ENCODE assay signal across 8 mouse cellular contexts in genomic region chr2:93032049-93032448, GRCm38 (mm10). TPM values are rescaled to one million over a fixed set of nuclear protein-coding genes. Genes with fewer than 3 reads are reported as not detected.
DNase-seq lines count a peak whose midpoint lies in the region; ATAC-seq and TF ChIP-seq lines count a peak whose summit lies in the region.
"Had no signal": no experiment of that assay in that cellular context is flagged by ENCODE, and none has a peak within 500 bp of the region (broad histone marks: within the 10 kb centered on the region; RNA-seq: fewer than 3 reads in every experiment).

No protein-coding gene starts in this region.

- intact Hi-C loops in gastrocnemius, adult 2 months (cut with DNase I) = no loop called here

- H3K27ac ChIP-seq in lung, embryonic 16.5 days (ENCODE audit: low read length) = peak overlapping the region; percentile 66
- H3K27ac ChIP-seq in brown adipose tissue, adult 24 weeks (replicated peaks; ENCODE audit: low read depth, low read length) = peak overlapping the region; percentile 76
- peak overlapping the region; percentile 84 for H3K27ac ChIP-seq in gastrocnemius, adult 2 months
- peak overlapping the region; percentile 44; the same call in 1 of the 2 replicates for H3K27ac ChIP-seq in kidney, postnatal 0 days

- peak; percentile 20; the same call in 1 of the 2 replicates for TF ChIP-seq CTCF in gastrocnemius, adult 2 months (IDR thresholded peaks at IDR 0.05)
- no peak for TF ChIP-seq CTCF in kidney, postnatal 0 days (IDR thresholded peaks at IDR 0.05; ENCODE audit: low read depth)

- no peaks in the 10 kb centered on the region for H3K9me3 ChIP-seq in lung, embryonic 16.5 days (ENCODE audit: control insufficient read depth, low read length)
- H3K9me3 ChIP-seq in kidney, postnatal 0 days (replicated peaks; ENCODE audit: low read length) = no peaks in the 10 kb centered on the region
- H3K9me3 ChIP-seq: stomach, embryonic 15.5 days had no signal

- no peak overlapping the region; the same call in 1 of the 2 replicates for H3K9ac ChIP-seq in lung, embryonic 16.5 days (ENCODE audit: low read length)
- no peak overlapping the region for H3K9ac ChIP-seq in kidney, postnatal 0 days (ENCODE audit: low read depth, low read length)
- H3K9ac ChIP-seq: stomach, embryonic 15.5 days had no signal

- no peaks in the 10 kb centered on the region for H3K36me3 ChIP-seq in lung, embryonic 16.5 days (ENCODE audit: control insufficient read depth, insufficient read depth, low read length)
- H3K36me3 ChIP-seq in kidney, postnatal 0 days (ENCODE audit: insufficient read depth, low read length) = no peaks in the 10 kb centered on the region
- H3K36me3 ChIP-seq: stomach, embryonic 15.5 days had no signal

- no peak overlapping the region for H3K4me2 ChIP-seq in lung, embryonic 16.5 days (ENCODE audit: low read depth, low read length)
- no peak overlapping the region for H3K4me2 ChIP-seq in kidney, postnatal 0 days (ENCODE audit: low read length)
- H3K4me2 ChIP-seq: stomach, embryonic 15.5 days had no signal

- no peak overlapping the region for H3K4me3 ChIP-seq in lung, embryonic 16.5 days (ENCODE audit: low read length)
- no peak overlapping the region for H3K4me3 ChIP-seq in brown adipose tissue, adult 24 weeks (ENCODE audit: insufficient read depth, low read depth, low read length)
- H3K4me3 ChIP-seq in gastrocnemius, adult 2 months = no peak overlapping the region
- H3K4me3 ChIP-seq in kidney, postnatal 0 days (replicated peaks; ENCODE audit: low read depth, low read length) = no peak overlapping the region
- H3K4me3 ChIP-seq: stomach, embryonic 15.5 days had no signal

- H3K4me1 ChIP-seq in lung, embryonic 16.5 days (replicated peaks; ENCODE audit: control insufficient read depth, insufficient read depth, low read length) = peaks cover 64% of the 10 kb centered on the region
- peaks cover 33% of the 10 kb centered on the region for H3K4me1 ChIP-seq in brown adipose tissue, adult 24 weeks (ENCODE audit: control insufficient read depth, insufficient read depth, insufficient read length, low read length)
- peaks cover 29% of the 10 kb centered on the region for H3K4me1 ChIP-seq in kidney, postnatal 0 days (replicated peaks; ENCODE audit: insufficient read depth, low read length)

- no peak for ATAC-seq in lung, embryonic 16.5 days (ENCODE audit: low read depth)
- no peak for ATAC-seq in kidney, postnatal 0 days (replicated peaks; ENCODE audit: low FRiP score, low read depth)

- H3K27me3 ChIP-seq in lung, embryonic 16.5 days (ENCODE audit: control insufficient read depth, insufficient read depth, low read depth, low read length) = no peaks in the 10 kb centered on the region
- H3K27me3 ChIP-seq in kidney, postnatal 0 days (ENCODE audit: insufficient read depth, low read length) = no peaks in the 10 kb centered on the region
- H3K27me3 ChIP-seq: stomach, embryonic 15.5 days had no signal

- no peak for DNase-seq in lung, postnatal 14 days
- peak; percentile 67 for DNase-seq in gastrocnemius, adult 2 months
- DNase-seq in kidney, postnatal 0 days (ENCODE audit: low spot score) = no peak
- no peak for DNase-seq in thymus, postnatal 36 days
- DNase-seq in liver = no peak

- 64% methylated on average over 8 of the region's 8 CpGs for WGBS in lung, embryonic 16.5 days
- 40% methylated on average over 8 of the region's 8 CpGs for WGBS in kidney, postnatal 0 days

RNA-seq across cellular contexts. Expression of gene Prdm11, which starts 13.9 kb away (rescaled TPM):
- polyA plus RNA-seq in lung, embryonic 16.5 days (2015; fragmentation: Nextera tagmentation; extraction: Ambion mirVana) = 5.5 and 6.3 TPM in 2 replicates
- 1.3 and 1.4 TPM in 2 replicates for polyA plus RNA-seq in brown adipose tissue, adult 24 weeks (2012; ENCODE audit: insufficient read depth, insufficient read length, missing spikeins)
- under 1 TPM; 0.77 to 0.81 TPM for total RNA-seq in gastrocnemius, adult 2 months (2021)
- 3.7 and 4.9 TPM in 2 replicates for polyA plus RNA-seq in kidney, postnatal 0 days (2015; fragmentation: Nextera tagmentation; extraction: Ambion mirVana)
